In genomic region chr11:52493336-52493735, GRCm38 (mm10) we compare ENCODE assay signal across 7 mouse cellular contexts.
"Had no signal": no experiment of that assay in that cellular context is flagged by ENCODE, and none has a peak within 500 bp of the region (broad histone marks: within the 10 kb centered on the region; RNA-seq: fewer than 3 reads in every experiment).

No protein-coding gene starts in this region.

- ATAC-seq: midbrain, embryonic 13.5 days had no signal

- H3K27me3 ChIP-seq: limb, embryonic 13.5 days; midbrain, embryonic 13.5 days; stomach, embryonic 15.5 days had no signal

- H3K4me2 ChIP-seq: limb, embryonic 13.5 days; midbrain, embryonic 13.5 days; stomach, embryonic 15.5 days had no signal

- H3K4me3 ChIP-seq: limb, embryonic 13.5 days; midbrain, embryonic 13.5 days; stomach, embryonic 15.5 days had no signal

- H3K27ac ChIP-seq: limb, embryonic 13.5 days; liver, embryonic 14.5 days; midbrain, embryonic 13.5 days; stomach, embryonic 15.5 days had no signal

- DNase-seq: left cerebral cortex, postnatal 4 days; lung, adult 18-20 months; right cerebral cortex, postnatal 14 days had no signal

- H3K9me3 ChIP-seq: limb, embryonic 13.5 days; midbrain, embryonic 13.5 days; stomach, embryonic 15.5 days had no signal

- H3K9ac ChIP-seq: limb, embryonic 13.5 days; liver, embryonic 14.5 days; midbrain, embryonic 13.5 days; stomach, embryonic 15.5 days had no signal

- H3K4me1 ChIP-seq: limb, embryonic 13.5 days; midbrain, embryonic 13.5 days; stomach, embryonic 15.5 days had no signal

- H3K36me3 ChIP-seq: limb, embryonic 13.5 days; midbrain, embryonic 13.5 days; stomach, embryonic 15.5 days had no signal
